25 mouse cellular contexts compared by ENCODE assay signal in the genomic region with DNA sequence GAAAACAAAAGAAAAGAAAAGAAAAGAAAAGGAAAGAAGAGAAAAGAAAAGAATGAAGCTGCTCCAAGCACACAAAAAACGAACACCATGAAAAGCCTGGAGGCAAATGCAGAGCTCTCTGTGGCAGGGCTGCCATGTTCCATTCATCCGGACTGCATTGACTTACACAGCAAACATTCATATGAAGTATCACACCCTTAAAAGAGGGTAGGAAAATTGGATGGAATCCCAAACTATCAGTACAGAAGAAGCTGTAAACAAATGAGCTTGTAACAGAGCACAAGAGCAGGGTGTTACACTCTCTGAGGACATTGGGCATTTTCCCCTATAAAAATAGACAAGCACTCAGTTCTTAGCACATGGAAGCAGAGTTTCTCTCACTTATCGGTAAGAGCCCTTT.
DNase-seq lines count a peak whose midpoint lies in the region; ATAC-seq lines count a peak whose summit lies in the region.
"Had no signal": no experiment of that assay in that cellular context is flagged by ENCODE, and none has a peak within 500 bp of the region (broad histone marks: within the 10 kb centered on the region; RNA-seq: fewer than 3 reads in every experiment).

No protein-coding gene starts in this region.

- no peak for ATAC-seq in embryonic facial prominence, embryonic 14.5 days (ENCODE audit: low read depth)
- 0 out of 2 replicates have a peak, but pooled peaks have one; percentile 23 for ATAC-seq in forebrain, embryonic 16.5 days
- ATAC-seq in forebrain, embryonic 12.5 days (ENCODE audit: low FRiP score) = no peak
- peak; percentile 47 for ATAC-seq in lung, embryonic 16.5 days (ENCODE audit: low read depth)
- ATAC-seq: activated CD4-positive, CD25-positive, alpha-beta regulatory T cell, adult 4 months; forebrain, embryonic 15.5 days; hindbrain, postnatal 0 days; inflammation-experienced regulatory T-cells, adult 6 months had no signal

- H3K4me2 ChIP-seq in embryonic facial prominence, embryonic 14.5 days (ENCODE audit: low read depth, low read length) = no peak overlapping the region
- H3K4me2 ChIP-seq in forebrain, embryonic 16.5 days (ENCODE audit: low read length) = no peak overlapping the region
- H3K4me2 ChIP-seq in forebrain, embryonic 12.5 days = no peak overlapping the region
- H3K4me2 ChIP-seq in lung, embryonic 16.5 days (ENCODE audit: low read depth, low read length) = no peak overlapping the region
- H3K4me2 ChIP-seq: embryonic facial prominence, embryonic 13.5 days; forebrain, embryonic 15.5 days; heart, embryonic 13.5 days; hindbrain, embryonic 14.5 days had no signal

- 0 out of 2 replicates have a peak, but pooled peaks cover 5% of the 10 kb centered on the region for H3K4me1 ChIP-seq in embryonic facial prominence, embryonic 14.5 days (ENCODE audit: control insufficient read depth, insufficient read depth, low read length)
- no peaks in the 10 kb centered on the region for H3K4me1 ChIP-seq in embryonic facial prominence, embryonic 10.5 days
- no peaks in the 10 kb centered on the region; the same call in 1 of the 2 replicates for H3K4me1 ChIP-seq in forebrain, embryonic 16.5 days (replicated peaks; ENCODE audit: control insufficient read depth, insufficient read depth, low read length)
- H3K4me1 ChIP-seq in forebrain, embryonic 12.5 days = no peaks in the 10 kb centered on the region
- H3K4me1 ChIP-seq in lung, embryonic 16.5 days (replicated peaks; ENCODE audit: control insufficient read depth, insufficient read depth, low read length) = peaks cover 10% of the 10 kb centered on the region

- H3K9ac ChIP-seq in embryonic facial prominence, embryonic 14.5 days (ENCODE audit: low read depth, low read length) = no peak overlapping the region
- no peak overlapping the region for H3K9ac ChIP-seq in forebrain, embryonic 16.5 days (replicated peaks; ENCODE audit: low read depth, low read length)
- no peak overlapping the region for H3K9ac ChIP-seq in forebrain, embryonic 12.5 days
- H3K9ac ChIP-seq in lung, embryonic 16.5 days (ENCODE audit: low read length) = no peak overlapping the region
- H3K9ac ChIP-seq: embryonic facial prominence, embryonic 13.5 days; forebrain, embryonic 15.5 days; heart, embryonic 13.5 days; hindbrain, embryonic 14.5 days had no signal

- H3K27ac ChIP-seq in embryonic facial prominence, embryonic 14.5 days (replicated peaks; ENCODE audit: low read depth, low read length) = no peak overlapping the region
- no peak overlapping the region for H3K27ac ChIP-seq in embryonic facial prominence, embryonic 10.5 days (replicated peaks)
- H3K27ac ChIP-seq in forebrain, embryonic 16.5 days (ENCODE audit: low read length) = no peak overlapping the region
- no peak overlapping the region for H3K27ac ChIP-seq in forebrain, embryonic 12.5 days
- no peak overlapping the region for H3K27ac ChIP-seq in lung, embryonic 16.5 days (ENCODE audit: low read length)
- H3K27ac ChIP-seq: embryonic facial prominence, embryonic 13.5 days; forebrain, embryonic 15.5 days; heart, adult 2 months; heart, embryonic 10.5 days; heart, embryonic 13.5 days; hindbrain, embryonic 14.5 days; hindbrain, postnatal 0 days had no signal

- no peaks in the 10 kb centered on the region for H3K9me3 ChIP-seq in embryonic facial prominence, embryonic 14.5 days (ENCODE audit: control insufficient read depth, low read length)
- no peaks in the 10 kb centered on the region for H3K9me3 ChIP-seq in embryonic facial prominence, embryonic 10.5 days
- no peaks in the 10 kb centered on the region for H3K9me3 ChIP-seq in forebrain, embryonic 16.5 days (ENCODE audit: control insufficient read depth, low read length)
- H3K9me3 ChIP-seq in forebrain, embryonic 12.5 days = no peaks in the 10 kb centered on the region
- no peaks in the 10 kb centered on the region for H3K9me3 ChIP-seq in lung, embryonic 16.5 days (ENCODE audit: control insufficient read depth, low read length)
- H3K9me3 ChIP-seq: embryonic facial prominence, embryonic 13.5 days; forebrain, embryonic 15.5 days; heart, embryonic 10.5 days; heart, embryonic 13.5 days had no signal

- no peak overlapping the region for H3K4me3 ChIP-seq in embryonic facial prominence, embryonic 14.5 days (ENCODE audit: low read depth, low read length)
- H3K4me3 ChIP-seq in embryonic facial prominence, embryonic 10.5 days = no peak overlapping the region
- no peak overlapping the region for H3K4me3 ChIP-seq in forebrain, embryonic 16.5 days (replicated peaks; ENCODE audit: low read length)
- H3K4me3 ChIP-seq in forebrain, embryonic 12.5 days (replicated peaks) = no peak overlapping the region
- no peak overlapping the region for H3K4me3 ChIP-seq in lung, embryonic 16.5 days (ENCODE audit: low read length)
- H3K4me3 ChIP-seq: embryonic facial prominence, embryonic 13.5 days; forebrain, embryonic 15.5 days; heart, adult 2 months; heart, embryonic 10.5 days; heart, embryonic 13.5 days had no signal

- 74% methylated on average over 3 of the region's 3 CpGs for WGBS in embryonic facial prominence, embryonic 14.5 days
- WGBS in embryonic facial prominence, embryonic 10.5 days = 77% methylated on average over 3 of the region's 3 CpGs
- 43% methylated on average over 3 of the region's 3 CpGs for WGBS in forebrain, embryonic 16.5 days
- WGBS in forebrain, embryonic 12.5 days = 70% methylated on average over 3 of the region's 3 CpGs
- 46% methylated on average over 3 of the region's 3 CpGs for WGBS in lung, embryonic 16.5 days

- peak; percentile 6 for DNase-seq in embryonic facial prominence, embryonic 14.5 days (ENCODE audit: low spot score)
- DNase-seq in embryonic facial prominence, embryonic 10.5 days (ENCODE audit: low spot score) = no peak
- no peak for DNase-seq in lung, postnatal 14 days
- no peak for DNase-seq in cerebellum, adult 9-11 months
- DNase-seq: adrenal gland, adult 8-10 months; adrenal gland, postnatal 25 days; cerebellum, adult 18-20 months; cerebellum, adult 9-10 months; cerebellum, postnatal 25 days; gastrocnemius, postnatal 10 days; gastrocnemius, postnatal 36 days; heart, adult 2 months; heart, postnatal 14 days; heart, postnatal 4 days had no signal

- 0 out of 2 replicates have a peak, but pooled peaks cover 9% of the 10 kb centered on the region for H3K36me3 ChIP-seq in embryonic facial prominence, embryonic 14.5 days (ENCODE audit: control insufficient read depth, insufficient read depth, low read length)
- peaks cover 2% of the 10 kb centered on the region; the same call in 1 of the 2 replicates for H3K36me3 ChIP-seq in embryonic facial prominence, embryonic 10.5 days (replicated peaks)
- H3K36me3 ChIP-seq in forebrain, embryonic 16.5 days (ENCODE audit: control insufficient read depth, insufficient read depth) = no peaks in the 10 kb centered on the region
- no peaks in the 10 kb centered on the region for H3K36me3 ChIP-seq in forebrain, embryonic 12.5 days (replicated peaks)
- H3K36me3 ChIP-seq in lung, embryonic 16.5 days (ENCODE audit: control insufficient read depth, insufficient read depth, low read length) = no peaks in the 10 kb centered on the region; the same call in 1 of the 2 replicates
- H3K36me3 ChIP-seq: heart, embryonic 10.5 days had no signal

- no peaks in the 10 kb centered on the region for H3K27me3 ChIP-seq in embryonic facial prominence, embryonic 14.5 days (replicated peaks; ENCODE audit: control insufficient read depth, insufficient read depth, low read length)
- H3K27me3 ChIP-seq in embryonic facial prominence, embryonic 10.5 days (replicated peaks; ENCODE audit: low read depth, poor library complexity, severe bottlenecking) = no peaks in the 10 kb centered on the region
- no peaks in the 10 kb centered on the region for H3K27me3 ChIP-seq in forebrain, embryonic 16.5 days (replicated peaks; ENCODE audit: control insufficient read depth, insufficient read depth, low read length)
- H3K27me3 ChIP-seq in forebrain, embryonic 12.5 days = no peaks in the 10 kb centered on the region
- H3K27me3 ChIP-seq in lung, embryonic 16.5 days (ENCODE audit: control insufficient read depth, insufficient read depth, low read depth, low read length) = no peaks in the 10 kb centered on the region
- H3K27me3 ChIP-seq: embryonic facial prominence, embryonic 13.5 days; forebrain, embryonic 15.5 days; heart, embryonic 13.5 days had no signal

Comparison
In these comparisons a context has a peak if more than half of its experiments do, and no peak if none do; other contexts are left out.
1. ATAC-seq: peak in forebrain, embryonic 16.5 days (single experiment) and lung, embryonic 16.5 days (single experiment); none in embryonic facial prominence, embryonic 14.5 days (single experiment) and forebrain, embryonic 12.5 days (single experiment).